Comparison of ENCODE assay signal across 19 mouse cellular contexts in the genomic region with DNA sequence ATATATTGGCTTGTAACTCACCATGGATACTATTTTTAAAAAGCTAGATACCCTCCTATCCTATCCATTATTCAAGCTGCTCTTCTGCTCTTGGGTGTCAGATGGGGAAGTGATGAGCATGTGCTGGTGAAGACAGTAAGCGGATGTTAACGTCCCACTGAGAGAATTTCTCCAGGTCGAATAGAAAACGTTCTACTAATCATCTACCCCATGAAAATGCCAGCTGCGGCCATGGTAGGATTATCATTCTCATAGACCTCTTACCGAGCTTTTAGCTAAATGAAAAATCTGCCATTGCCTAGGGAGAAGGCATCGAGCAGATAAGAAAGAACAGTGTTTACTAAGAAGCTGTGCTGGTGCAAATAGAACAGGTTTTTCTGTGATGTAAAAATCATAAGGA.
A peak's percentile ranks its signal among the peaks of the same experiment; 100 is the strongest.
DNase-seq lines count a peak whose midpoint lies in the region; ATAC-seq and TF ChIP-seq lines count a peak whose summit lies in the region.
"Had no signal": no experiment of that assay in that cellular context is flagged by ENCODE, and none has a peak within 500 bp of the region (broad histone marks: within the 10 kb centered on the region; RNA-seq: fewer than 3 reads in every experiment).

No protein-coding gene starts in this region.

- no peak overlapping the region for H3K27ac ChIP-seq in hindbrain, postnatal 0 days
- no peak overlapping the region for H3K27ac ChIP-seq in neural tube, embryonic 14.5 days (ENCODE audit: low read depth, low read length)
- H3K27ac ChIP-seq: embryonic facial prominence, embryonic 15.5 days; gastrocnemius, adult 2 months; heart, adult 2 months; kidney, postnatal 0 days had no signal

- H3K4me3 ChIP-seq in hindbrain, postnatal 0 days (ENCODE audit: low read length), result no peak overlapping the region
- no peak overlapping the region for H3K4me3 ChIP-seq in neural tube, embryonic 14.5 days (ENCODE audit: low read depth, low read length)
- H3K4me3 ChIP-seq: embryonic facial prominence, embryonic 15.5 days; gastrocnemius, adult 2 months; heart, adult 2 months had no signal

- no peak overlapping the region for H3K9ac ChIP-seq in hindbrain, postnatal 0 days (replicated peaks; ENCODE audit: low read length)
- no peak overlapping the region for H3K9ac ChIP-seq in neural tube, embryonic 14.5 days (replicated peaks; ENCODE audit: low read depth, low read length)
- H3K9ac ChIP-seq: embryonic facial prominence, embryonic 15.5 days; forebrain, postnatal 0 days had no signal

- peak overlapping the region; percentile 27; the same call in 1 of the 2 replicates for H3K4me2 ChIP-seq in hindbrain, postnatal 0 days (ENCODE audit: low read depth, low read length)
- 0 out of 2 replicates have a peak overlapping the region, but pooled peaks have one; percentile 7 for H3K4me2 ChIP-seq in neural tube, embryonic 14.5 days (ENCODE audit: low read depth, low read length)
- H3K4me2 ChIP-seq: embryonic facial prominence, embryonic 15.5 days had no signal

- no peaks in the 10 kb centered on the region for H3K9me3 ChIP-seq in hindbrain, postnatal 0 days (ENCODE audit: low read length)
- no peaks in the 10 kb centered on the region for H3K9me3 ChIP-seq in neural tube, embryonic 14.5 days (ENCODE audit: control insufficient read depth, low read length)
- H3K9me3 ChIP-seq: embryonic facial prominence, embryonic 15.5 days had no signal

- peak; percentile 35; the same call in 1 of the 2 replicates for ATAC-seq in hindbrain, postnatal 0 days
- peak; percentile 75; the same call in 1 of the 2 replicates for ATAC-seq in neural tube, embryonic 14.5 days (ENCODE audit: low read depth)
- ATAC-seq: forebrain, postnatal 0 days; inflammation-experienced regulatory T-cells, adult 6 months had no signal

- no peak for TF ChIP-seq CTCF in hindbrain, postnatal 0 days (IDR thresholded peaks at IDR 0.05; ENCODE audit: low read depth)

- no peaks in the 10 kb centered on the region for H3K4me1 ChIP-seq in hindbrain, postnatal 0 days (ENCODE audit: insufficient read depth, low read length)
- H3K4me1 ChIP-seq in neural tube, embryonic 14.5 days (ENCODE audit: control insufficient read depth, insufficient read depth, low read length), result no peaks in the 10 kb centered on the region
- H3K4me1 ChIP-seq: embryonic facial prominence, embryonic 15.5 days had no signal

- WGBS in hindbrain, postnatal 0 days, result 32% methylated on average over 7 of the region's 7 CpGs
- WGBS in neural tube, embryonic 14.5 days, result 26% methylated on average over 7 of the region's 7 CpGs

- no peaks in the 10 kb centered on the region for H3K36me3 ChIP-seq in hindbrain, postnatal 0 days (ENCODE audit: insufficient read depth, low read length)
- H3K36me3 ChIP-seq in neural tube, embryonic 14.5 days (ENCODE audit: control insufficient read depth, insufficient read depth, low read length), result no peaks in the 10 kb centered on the region
- H3K36me3 ChIP-seq: embryonic facial prominence, embryonic 15.5 days had no signal

- H3K27me3 ChIP-seq in hindbrain, postnatal 0 days (ENCODE audit: insufficient read depth, low read length), result no peaks in the 10 kb centered on the region
- no peaks in the 10 kb centered on the region for H3K27me3 ChIP-seq in neural tube, embryonic 14.5 days (ENCODE audit: control insufficient read depth, insufficient read depth, low read length)
- H3K27me3 ChIP-seq: embryonic facial prominence, embryonic 15.5 days had no signal

- DNase-seq in embryo, embryonic 10.5 days (ENCODE audit: low spot score), result peak; percentile 2
- DNase-seq in embryo, embryonic 11 days, result no peak
- DNase-seq in brain, adult 2 months (ENCODE audit: low read depth, low spot score), result peak; percentile 1
- peak; percentile 48 for DNase-seq in hindbrain, postnatal 0 days (ENCODE audit: low spot score)
- no peak for DNase-seq in urinary bladder, postnatal 10 days (ENCODE audit: low spot score)
- DNase-seq in heart, adult 11 months, result no peak
- DNase-seq in kidney, postnatal 10 days, result no peak
- DNase-seq: adrenal gland, postnatal 25 days; cerebellum, postnatal 36 days; forebrain, postnatal 0 days; gastrocnemius, adult 2 months; heart, adult 2 months; lung, adult 2 months; lung, postnatal 4 days; thymus, adult 18-20 months had no signal

Comparison
In these comparisons a context has a peak if more than half of its experiments do, and no peak if none do; other contexts are left out.
1. DNase-seq: peak in embryo, embryonic 10.5 days (single experiment), brain, adult 2 months (single experiment) and hindbrain, postnatal 0 days (single experiment); none in embryo, embryonic 11 days (single experiment), urinary bladder, postnatal 10 days (single experiment), heart, adult 11 months (single experiment) and kidney, postnatal 10 days (single experiment).